In genomic region chr11:104608249-104608920, GRCm38 (mm10) we compare ENCODE assay signal across 8 mouse cellular contexts. TPM values are rescaled to one million over a fixed set of nuclear protein-coding genes. Genes with fewer than 3 reads are reported as not detected.
DNase-seq lines count a peak whose midpoint lies in the region; ATAC-seq and TF ChIP-seq lines count a peak whose summit lies in the region.

No protein-coding gene starts in this region.

- peak overlapping the region; percentile 53 for H3K9ac ChIP-seq in lung, embryonic 14.5 days
- H3K9ac ChIP-seq in limb, embryonic 12.5 days (replicated peaks), result peak overlapping the region; percentile 62
- H3K9ac ChIP-seq in neural tube, embryonic 15.5 days (replicated peaks), result peak overlapping the region; percentile 32

- no peak for TF ChIP-seq POLR2A in embryonic fibroblast, embryonic 13.5 days (IDR thresholded peaks at IDR 0.05; ENCODE audit: low read depth, low read length)

- H3K36me3 ChIP-seq in lung, embryonic 14.5 days (ENCODE audit: insufficient read depth), result no peaks in the 10 kb centered on the region
- no peaks in the 10 kb centered on the region for H3K36me3 ChIP-seq in limb, embryonic 12.5 days
- H3K36me3 ChIP-seq in neural tube, embryonic 15.5 days, result no peaks in the 10 kb centered on the region

- H3K4me1 ChIP-seq in lung, embryonic 14.5 days (ENCODE audit: insufficient read depth), result peaks cover 9% of the 10 kb centered on the region; the same call in 1 of the 2 replicates
- H3K4me1 ChIP-seq in embryonic fibroblast, embryonic 13.5 days (ENCODE audit: control insufficient read depth, insufficient read depth, low read length), result peaks cover 11% of the 10 kb centered on the region
- peaks cover 7% of the 10 kb centered on the region for H3K4me1 ChIP-seq in limb, embryonic 12.5 days (replicated peaks)
- H3K4me1 ChIP-seq in neural tube, embryonic 15.5 days, result peaks cover 13% of the 10 kb centered on the region

- H3K9me3 ChIP-seq in lung, embryonic 14.5 days (ENCODE audit: low read depth, low read length), result no peaks in the 10 kb centered on the region
- H3K9me3 ChIP-seq in limb, embryonic 12.5 days, result no peaks in the 10 kb centered on the region
- no peaks in the 10 kb centered on the region for H3K9me3 ChIP-seq in neural tube, embryonic 15.5 days (replicated peaks)

- no peak for TF ChIP-seq CTCF in lung, embryonic 14.5 days (IDR thresholded peaks at IDR 0.05; ENCODE audit: low read depth)
- no peak for TF ChIP-seq CTCF in embryonic fibroblast, embryonic 13.5 days (IDR thresholded peaks at IDR 0.05; ENCODE audit: borderline replicate concordance, insufficient read depth, low read length)

- DNase-seq in lung, embryonic 14.5 days, result no peak
- no peak for DNase-seq in lung, postnatal 25 days (ENCODE audit: low spot score)
- DNase-seq in adrenal gland, adult 18-20 months (ENCODE audit: low spot score in 2 of 2), result no peak
- DNase-seq in cerebellum, postnatal 14 days, result no peak
- no peak for DNase-seq in testis, postnatal 10 days (ENCODE audit: low spot score)

- H3K4me3 ChIP-seq in lung, embryonic 14.5 days (ENCODE audit: low read depth, low read length), result peak overlapping the region; percentile 48
- H3K4me3 ChIP-seq in embryonic fibroblast, embryonic 13.5 days (ENCODE audit: insufficient read depth, low read length), result peak overlapping the region; percentile 76
- H3K4me3 ChIP-seq in limb, embryonic 12.5 days (replicated peaks), result peak overlapping the region; percentile 53
- peak overlapping the region; percentile 56 for H3K4me3 ChIP-seq in neural tube, embryonic 15.5 days (replicated peaks)

- peak; percentile 26 for ATAC-seq in lung, embryonic 14.5 days (ENCODE audit: insufficient read depth)
- no peak; the same call in 1 of the 2 replicates for ATAC-seq in limb, embryonic 12.5 days (ENCODE audit: insufficient number of reproducible peaks, insufficient read depth, low FRiP score, low TSS enrichment, low read depth)
- peak; percentile 62; the same call in 1 of the 2 replicates for ATAC-seq in neural tube, embryonic 15.5 days (ENCODE audit: low FRiP score)

- no peak overlapping the region; the same call in 1 of the 2 replicates for H3K27ac ChIP-seq in lung, embryonic 14.5 days (ENCODE audit: low read depth)
- no peak overlapping the region for H3K27ac ChIP-seq in embryonic fibroblast, embryonic 13.5 days (ENCODE audit: insufficient read depth, low read length)
- no peak overlapping the region for H3K27ac ChIP-seq in limb, embryonic 12.5 days
- H3K27ac ChIP-seq in neural tube, embryonic 15.5 days (replicated peaks), result no peak overlapping the region

- 3% methylated on average over 23 of the region's 23 CpGs for WGBS in lung, embryonic 14.5 days
- 1% methylated on average over 23 of the region's 23 CpGs for WGBS in limb, embryonic 12.5 days
- WGBS in neural tube, embryonic 15.5 days, result 2% methylated on average over 22 of the region's 23 CpGs

- H3K4me2 ChIP-seq in lung, embryonic 14.5 days, result peak overlapping the region; percentile 89
- H3K4me2 ChIP-seq in limb, embryonic 12.5 days, result peak overlapping the region; percentile 94
- H3K4me2 ChIP-seq in neural tube, embryonic 15.5 days, result peak overlapping the region; percentile 70

- 0 out of 2 replicates have a peak, but pooled peaks cover 8% of the 10 kb centered on the region for H3K27me3 ChIP-seq in lung, embryonic 14.5 days (ENCODE audit: insufficient read depth, low read length)
- H3K27me3 ChIP-seq in limb, embryonic 12.5 days, result peaks cover 57% of the 10 kb centered on the region
- H3K27me3 ChIP-seq in neural tube, embryonic 15.5 days (replicated peaks), result peaks cover 28% of the 10 kb centered on the region

RNA-seq across cellular contexts. Expression of gene Itgb3, which starts 0.6 kb away (rescaled TPM):
- polyA plus RNA-seq in lung, embryonic 14.5 days (2014; fragmentation: Nextera tagmentation; extraction: Ambion mirVana), result 1.9 and 2.1 TPM in 2 replicates
- 19.2 and 28.9 TPM in 2 replicates for polyA plus RNA-seq in embryonic fibroblast, embryonic 13.5 days (2011; ENCODE audit: insufficient read length, low read depth, missing spikeins)
- polyA plus RNA-seq in limb, embryonic 12.5 days (2016; fragmentation: Nextera tagmentation; extraction: Ambion mirVana), result 2.9 and 3.7 TPM in 2 replicates
- polyA plus RNA-seq in neural tube, embryonic 15.5 days (2015; fragmentation: Nextera tagmentation; extraction: Ambion mirVana), result 1.9 and 2.4 TPM in 2 replicates
- total RNA-seq in adrenal gland, adult 18-20 months (2021), result 10 to 100 TPM; 12.6 to 14.7 TPM

RNA-seq across cellular contexts. Expression of gene Myl4, which starts 57.9 kb away (rescaled TPM):
- polyA plus RNA-seq in lung, embryonic 14.5 days (2014; fragmentation: Nextera tagmentation; extraction: Ambion mirVana), result 9.8 and 52.1 TPM in 2 replicates
- polyA plus RNA-seq in embryonic fibroblast, embryonic 13.5 days (2011; ENCODE audit: insufficient read length, low read depth, missing spikeins), result 1.6 and 2.7 TPM in 2 replicates
- 40.3 and 44.3 TPM in 2 replicates for polyA plus RNA-seq in limb, embryonic 12.5 days (2016; fragmentation: Nextera tagmentation; extraction: Ambion mirVana)
- 16.2 and 19.5 TPM in 2 replicates for polyA plus RNA-seq in neural tube, embryonic 15.5 days (2015; fragmentation: Nextera tagmentation; extraction: Ambion mirVana)
- 1 to 10 TPM; 3.6 to 4.3 TPM for total RNA-seq in adrenal gland, adult 18-20 months (2021)

RNA-seq across cellular contexts. Expression of gene Cdc27, which starts 58.0 kb away (rescaled TPM):
- 47.7 and 51.0 TPM in 2 replicates for polyA plus RNA-seq in lung, embryonic 14.5 days (2014; fragmentation: Nextera tagmentation; extraction: Ambion mirVana)
- polyA plus RNA-seq in embryonic fibroblast, embryonic 13.5 days (2011; ENCODE audit: insufficient read length, low read depth, missing spikeins), result 101 and 111 TPM in 2 replicates
- 51.6 and 59.6 TPM in 2 replicates for polyA plus RNA-seq in limb, embryonic 12.5 days (2016; fragmentation: Nextera tagmentation; extraction: Ambion mirVana)
- polyA plus RNA-seq in neural tube, embryonic 15.5 days (2015; fragmentation: Nextera tagmentation; extraction: Ambion mirVana), result 34.8 and 39.1 TPM in 2 replicates
- 10 to 100 TPM; 60.3 to 63.1 TPM for total RNA-seq in adrenal gland, adult 18-20 months (2021)
